Mouse (Mus musculus) olfactory bulb, adult 2 months (tissue): ENCODE data around the gene Iqcf1.

Experiments used
- CTCF ChIP-seq: fragments of 200-500 bp; IDR thresholded peaks from 2 replicates; pipeline ENCODE4 v1.5.1; 2012; ENCODE audit warnings: low read depth, mild to moderate bottlenecking, low read length, moderate library complexity; ENCODE audit not compliant: insufficient read depth
- POLR2A ChIP-seq: fragments of 200-500 bp; IDR thresholded peaks from 2 replicates; pipeline ENCODE4 v1.6.1; 2012; ENCODE audit warnings: mild to moderate bottlenecking, low read depth, low read length, moderate library complexity; ENCODE audit not compliant: insufficient read depth

DNA sequence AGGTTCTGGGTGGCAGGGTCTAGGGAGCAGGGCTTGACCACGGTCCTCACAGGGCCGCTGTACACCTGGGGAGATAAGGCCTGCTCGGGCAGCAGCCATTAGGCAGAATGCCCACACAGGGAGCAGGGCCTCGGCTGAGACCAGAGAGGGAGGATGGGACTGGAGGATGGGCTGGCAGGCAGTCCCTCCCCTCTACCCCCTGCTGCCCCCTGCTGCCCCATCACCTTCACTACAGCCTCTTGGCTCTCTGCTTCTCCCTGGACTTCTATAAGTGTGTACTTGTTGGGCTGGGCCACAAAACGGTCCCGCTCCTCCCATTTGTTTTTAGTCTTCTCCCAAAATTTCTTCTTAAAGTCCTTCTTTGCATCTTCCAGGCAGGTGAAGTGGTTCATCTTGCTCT, 25.3 kb upstream of the Iqcf1 start:
- TF ChIP-seq CTCF (peak; percentile 45; the same call in 1 of the 2 replicates), POLR2A (no peak)
